Mouse (Mus musculus) Muller cell, postnatal 12 days (primary cell): Measurements from ENCODE around the gene Spsb1.
A peak's percentile ranks its signal among the peaks of the same experiment; 100 is the strongest.

Experiments
- DNase-seq: peaks from one replicate; pipeline ENCODE4 v3.0.0-alpha.2; 2015; ENCODE audit errors: inconsistent ontology term

Spsb1 gene

GRCm38 (mm10) chr4:149983921-149984645 is 29.2 kb upstream of the Spsb1 start:
- no peak for DNase-seq

- no peak for DNase-seq
Observed at GRCm38 (mm10) chr4:149982154-149982553, 27.3 kb upstream of the Spsb1 start.

- DNase-seq = peak; percentile 92
Observed at GRCm38 (mm10) chr4:149979819-149980308, 25.0 kb upstream of the Spsb1 start.

- no peak for DNase-seq
Observed at GRCm38 (mm10) chr4:149978820-149979219, 24.0 kb upstream of the Spsb1 start.

- peak; percentile 42 for DNase-seq
Observed at GRCm38 (mm10) chr4:149977801-149978544, 23.1 kb upstream of the Spsb1 start.

GRCm38 (mm10) chr4:149977181-149977580 is 22.3 kb upstream of the Spsb1 start:
- no peak for DNase-seq

GRCm38 (mm10) chr4:149975730-149976254 is 20.9 kb upstream of the Spsb1 start:
- DNase-seq = no peak

GRCm38 (mm10) chr4:149975291-149975690 is 20.4 kb upstream of the Spsb1 start:
- no peak for DNase-seq

GRCm38 (mm10) chr4:149971393-149971792 is 16.6 kb upstream of the Spsb1 start:
- DNase-seq = no peak

GRCm38 (mm10) chr4:149968526-149968925 is 13.7 kb upstream of the Spsb1 start:
- DNase-seq = no peak

GRCm38 (mm10) chr4:149966963-149967362 is 12.1 kb upstream of the Spsb1 start:
- DNase-seq = no peak

GRCm38 (mm10) chr4:149966252-149966651 is 11.4 kb upstream of the Spsb1 start:
- peak; percentile 66 for DNase-seq

- DNase-seq = no peak
Observed at GRCm38 (mm10) chr4:149965672-149966071, 10.8 kb upstream of the Spsb1 start.

- no peak for DNase-seq
Observed at GRCm38 (mm10) chr4:149965242-149965641, 10.4 kb upstream of the Spsb1 start.

- no peak for DNase-seq
Observed at GRCm38 (mm10) chr4:149964770-149965169, 9.9 kb upstream of the Spsb1 start.

- no peak for DNase-seq
Observed at GRCm38 (mm10) chr4:149964285-149964684, 9.4 kb upstream of the Spsb1 start.

GRCm38 (mm10) chr4:149960391-149960790 is 5.5 kb upstream of the Spsb1 start:
- DNase-seq = no peak

- no peak for DNase-seq
Observed at GRCm38 (mm10) chr4:149959816-149960215, 5.0 kb upstream of the Spsb1 start.

GRCm38 (mm10) chr4:149958566-149958965 is 3.7 kb upstream of the Spsb1 start:
- peak; percentile 61 for DNase-seq

- DNase-seq = peak; percentile 56
Observed at GRCm38 (mm10) chr4:149956048-149956447, 1.2 kb upstream of the Spsb1 start.

- no peak for DNase-seq
Observed at GRCm38 (mm10) chr4:149955631-149956030, 788 bp upstream of the Spsb1 start.

GRCm38 (mm10) chr4:149953621-149954481 is 992 bp downstream of the Spsb1 start:
- DNase-seq = peak; percentile 78
